Mouse (Mus musculus) thymus, adult 2 months (tissue): ENCODE results near the gene Ush2a.

Experiments
- CTCF ChIP-seq: fragments of 200-500 bp; IDR thresholded peaks from 2 replicates; pipeline ENCODE4 v1.5.1; 2012; ENCODE audit warnings: mild to moderate bottlenecking, control low read depth, low read length, moderate library complexity, borderline replicate concordance; ENCODE audit not compliant: control insufficient read depth, poor library complexity, insufficient read depth; ENCODE audit errors: extremely low read depth
- POLR2A ChIP-seq: fragments of 200-500 bp; IDR thresholded peaks from 2 replicates; pipeline ENCODE4 v1.6.1; 2012; ENCODE audit warnings: mild to moderate bottlenecking, low read length, control low read depth, moderate library complexity; ENCODE audit not compliant: control insufficient read depth, poor library complexity, insufficient read depth; ENCODE audit errors: extremely low read depth

- TF ChIP-seq CTCF (no peak), POLR2A (no peak)
These were observed 54.8 kb downstream of the Ush2a start for GRCm38 (mm10) chr1:188316574-188316973.
